Mouse (Mus musculus) neural tube, embryonic 13.5 days (tissue): ENCODE data around the gene Lrrc8b. TPM values are rescaled to one million over a fixed set of nuclear protein-coding genes. Genes with fewer than 3 reads are reported as not detected.
A peak's percentile ranks its signal among the peaks of the same experiment; 100 is the strongest.

Experiments
- ATAC-seq: fragments of 200-750 bp; cut with Nextera tagmentation; 2 replicates; pipeline ENCODE4 v1.8.0; 2017; ENCODE audit warnings: low read depth, mild to moderate bottlenecking, moderate TSS enrichment, moderate library complexity
- H3K27ac ChIP-seq: fragments of 300-500 bp; sonication (generic); replicated peaks from 2 replicates; pipeline ENCODE4 v1.5.1; 2015; ENCODE audit warnings: moderate library complexity, mild to moderate bottlenecking, inconsistent platforms
- H3K27me3 ChIP-seq: fragments of 300-500 bp; sonication (generic); 2 replicates; pipeline ENCODE4 v1.6.1; 2015; ENCODE audit warnings: mild to moderate bottlenecking, inconsistent platforms
- H3K36me3 ChIP-seq: fragments of 300-500 bp; sonication (generic); 2 replicates; pipeline ENCODE4 v1.6.1; 2015; ENCODE audit warnings: mild to moderate bottlenecking, inconsistent platforms
- H3K4me1 ChIP-seq: fragments of 300-500 bp; sonication (generic); replicated peaks from 2 replicates; pipeline ENCODE4 v1.6.1; 2015; ENCODE audit warnings: inconsistent platforms
- H3K4me2 ChIP-seq: fragments of 300-500 bp; sonication (generic); 2 replicates; pipeline ENCODE4 v1.6.1; 2015; ENCODE audit warnings: inconsistent platforms, mild to moderate bottlenecking, moderate library complexity
- H3K4me3 ChIP-seq: fragments of 300-500 bp; sonication (generic); 2 replicates; pipeline ENCODE4 v1.5.1; 2015; ENCODE audit warnings: mild to moderate bottlenecking, inconsistent platforms
- H3K9ac ChIP-seq: fragments of 300-500 bp; sonication (generic); 2 replicates; pipeline ENCODE4 v1.6.1; 2015; ENCODE audit warnings: moderate library complexity, mild to moderate bottlenecking, inconsistent platforms
- H3K9me3 ChIP-seq: fragments of 300-500 bp; sonication (generic); 2 replicates; pipeline ENCODE4 v1.6.1; 2016; ENCODE audit warnings: inconsistent platforms
- WGBS: fragments of 180-500 bp; shearing (Covaris S2); methylation state at CpG from one replicate; pipeline ENCODE4 v1.1.7; 2015; 5-methylcytosine and 5-hydroxymethylcytosine counted together
- polyA plus RNA-seq: library from polyadenylated mRNA; unstranded; fragments of >200 nt; fragmentation: Nextera tagmentation; extraction: Ambion mirVana; gene quantifications from 2 replicates; pipeline ENCODE4 v1.2.1, GENCODE M21; 2015

The Lrrc8b gene
- polyA plus RNA-seq, 1 experiment from 2014 or later, result 13.5 TPM

DNA sequence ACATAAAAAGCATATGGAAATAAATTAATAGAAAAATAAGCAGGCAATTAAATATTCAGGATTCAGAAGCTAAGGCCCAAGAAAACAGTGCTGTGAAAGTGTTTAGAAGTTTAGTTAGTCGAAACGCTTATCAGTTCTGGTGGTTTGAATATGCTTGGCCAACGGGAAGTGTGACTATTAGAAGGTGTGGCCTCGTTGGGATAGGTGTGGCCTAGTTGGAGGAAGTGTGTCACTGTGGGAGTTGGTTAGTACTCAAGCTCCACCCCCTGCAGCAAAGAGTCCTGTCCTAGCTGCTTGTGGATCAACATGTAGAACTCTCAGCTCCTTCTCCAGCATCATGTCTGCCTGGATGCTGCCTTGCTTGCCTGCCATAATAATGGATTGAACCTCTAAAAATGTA, 6.5 kb upstream of the Lrrc8b start:
- ATAC-seq, result no peak
- Histone ChIP-seq H3K27ac (no peak overlapping the region), H3K9me3 (no peaks in the 10 kb centered on the region), H3K9ac (no peak overlapping the region), H3K4me1 (no peaks in the 10 kb centered on the region), H3K4me3 (no peak overlapping the region), H3K4me2 (no peak overlapping the region), H3K27me3 (no peaks in the 10 kb centered on the region), H3K36me3 (no peaks in the 10 kb centered on the region)
- 89% methylated on average over 4 of the region's 4 CpGs for WGBS

DNA sequence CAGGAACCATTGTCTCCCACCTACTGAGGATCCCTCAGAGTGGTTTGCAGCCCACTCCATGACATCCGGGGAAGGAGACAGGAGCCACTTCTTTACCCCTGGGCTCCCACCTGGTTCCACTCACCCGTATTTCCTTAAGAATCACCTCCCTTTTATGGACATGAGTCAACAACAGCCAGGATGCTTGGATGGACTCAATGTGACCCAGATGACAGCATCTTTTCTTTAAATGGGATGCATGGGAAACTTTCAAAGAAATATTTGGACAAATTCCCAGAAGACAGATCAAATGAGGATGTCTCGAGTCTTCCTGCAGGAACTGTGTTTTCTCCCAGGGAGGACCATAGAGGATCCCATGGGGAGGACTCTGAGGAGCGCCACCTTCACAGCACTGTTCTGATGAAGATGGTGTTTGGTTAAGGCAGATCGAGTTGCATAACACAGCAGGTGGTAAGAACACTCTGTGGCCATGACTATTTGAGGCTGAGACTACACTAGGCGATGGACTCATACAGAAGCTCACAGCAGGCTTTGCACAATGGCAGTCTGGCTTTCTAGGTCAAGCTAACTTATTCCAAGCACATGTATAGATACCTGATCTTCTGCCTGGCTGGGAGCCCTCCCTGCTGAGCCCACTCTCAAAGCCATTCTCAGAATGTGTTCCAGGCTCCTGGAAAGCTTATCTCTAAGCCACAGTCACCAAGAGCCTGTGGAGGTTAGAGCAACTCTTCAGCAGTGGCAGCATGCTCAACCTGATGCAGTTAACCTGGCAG, 4.9 kb upstream of the Lrrc8b start:
- Histone ChIP-seq H3K4me1 (peaks cover 8% of the 10 kb centered on the region), H3K27me3 (no peaks in the 10 kb centered on the region), H3K36me3 (no peaks in the 10 kb centered on the region), H3K4me2 (no peak overlapping the region), H3K27ac (no peak overlapping the region), H3K4me3 (no peak overlapping the region), H3K9me3 (no peaks in the 10 kb centered on the region), H3K9ac (no peak overlapping the region)
- no peak for ATAC-seq
- WGBS, result 66% methylated on average over 6 of the region's 6 CpGs

GRCm38 (mm10) chr5:105411294-105411570, 4.3 kb upstream of the Lrrc8b start:
- WGBS, result 46% methylated on average over 4 of the region's 4 CpGs
- H3K9ac ChIP-seq, result no peak overlapping the region
- no peaks in the 10 kb centered on the region for H3K27me3 ChIP-seq
- H3K4me1 ChIP-seq, result peaks cover 8% of the 10 kb centered on the region
- no peaks in the 10 kb centered on the region for H3K9me3 ChIP-seq
- ATAC-seq, result no peak
- no peak overlapping the region for H3K27ac ChIP-seq
- H3K4me2 ChIP-seq, result no peak overlapping the region
- H3K36me3 ChIP-seq, result no peaks in the 10 kb centered on the region
- H3K4me3 ChIP-seq, result no peak overlapping the region

- H3K4me3 ChIP-seq, result no peak overlapping the region
- no peaks in the 10 kb centered on the region for H3K36me3 ChIP-seq
- no peak overlapping the region for H3K4me2 ChIP-seq
- H3K27ac ChIP-seq, result no peak overlapping the region
- no peak overlapping the region for H3K9ac ChIP-seq
- no peaks in the 10 kb centered on the region for H3K27me3 ChIP-seq
- H3K4me1 ChIP-seq, result peaks cover 8% of the 10 kb centered on the region
- WGBS, result 89% methylated on average over 2 of the region's 2 CpGs
- H3K9me3 ChIP-seq, result no peaks in the 10 kb centered on the region
- no peak for ATAC-seq
These were observed 3.8 kb upstream of the Lrrc8b start for GRCm38 (mm10) chr5:105411768-105412167.

GRCm38 (mm10) chr5:105412634-105413033, 2.9 kb upstream of the Lrrc8b start:
- Histone ChIP-seq H3K9me3 (no peaks in the 10 kb centered on the region), H3K36me3 (no peaks in the 10 kb centered on the region), H3K27ac (no peak overlapping the region), H3K4me2 (no peak overlapping the region), H3K4me3 (no peak overlapping the region), H3K4me1 (peaks cover 8% of the 10 kb centered on the region), H3K27me3 (no peaks in the 10 kb centered on the region), H3K9ac (no peak overlapping the region)
- no peak for ATAC-seq
- 85% methylated on average over 3 of the region's 3 CpGs for WGBS

DNA sequence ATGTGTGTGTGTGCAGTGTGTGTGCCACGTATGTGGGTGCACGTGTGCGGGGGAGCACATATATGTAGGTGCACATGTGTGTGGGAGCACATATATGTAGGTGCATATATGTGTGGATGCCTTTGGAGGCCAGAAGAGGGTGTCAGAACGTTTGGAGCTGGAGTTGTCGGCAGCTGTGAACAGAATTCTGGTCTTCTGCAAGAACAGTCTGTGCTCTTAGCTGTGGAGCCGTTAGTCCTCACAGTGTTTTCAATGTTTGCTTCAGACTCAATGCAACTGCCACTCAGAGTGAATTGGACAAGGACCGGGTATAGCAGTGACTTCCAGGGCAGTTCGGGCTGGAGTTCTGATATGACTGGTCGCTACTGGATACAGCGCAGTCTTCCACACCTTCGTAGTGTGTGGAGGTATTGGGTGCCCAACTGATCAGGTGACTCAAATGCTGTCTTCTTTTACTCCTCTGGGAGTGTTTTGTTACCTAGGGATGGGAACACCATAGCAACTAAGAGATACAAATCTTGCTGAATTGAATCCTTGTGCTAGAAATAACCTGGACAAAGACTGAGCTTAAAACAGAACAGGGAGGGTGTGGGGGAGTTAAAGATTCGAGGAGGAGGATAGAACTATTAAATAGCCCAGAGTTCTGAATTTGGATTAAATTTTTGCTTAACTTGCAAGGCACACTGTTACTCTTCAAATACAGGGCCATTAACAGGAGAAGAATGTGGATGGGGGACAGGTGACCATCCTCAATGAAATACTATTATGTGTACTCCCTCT, 1.0 kb upstream of the Lrrc8b start:
- peak; percentile 0; the same call in 1 of the 2 replicates for ATAC-seq
- H3K27ac ChIP-seq, result peak overlapping the region; percentile 94
- H3K4me3 ChIP-seq, result peak overlapping the region; percentile 94
- peaks cover 9% of the 10 kb centered on the region; the same call in 1 of the 2 replicates for H3K9me3 ChIP-seq
- H3K36me3 ChIP-seq, result peaks cover 15% of the 10 kb centered on the region
- H3K4me1 ChIP-seq, result peaks cover 8% of the 10 kb centered on the region
- H3K4me2 ChIP-seq, result peak overlapping the region; percentile 87
- H3K27me3 ChIP-seq, result no peaks in the 10 kb centered on the region
- WGBS, result 83% methylated on average over 12 of the region's 12 CpGs
- H3K9ac ChIP-seq, result peak overlapping the region; percentile 95

DNA sequence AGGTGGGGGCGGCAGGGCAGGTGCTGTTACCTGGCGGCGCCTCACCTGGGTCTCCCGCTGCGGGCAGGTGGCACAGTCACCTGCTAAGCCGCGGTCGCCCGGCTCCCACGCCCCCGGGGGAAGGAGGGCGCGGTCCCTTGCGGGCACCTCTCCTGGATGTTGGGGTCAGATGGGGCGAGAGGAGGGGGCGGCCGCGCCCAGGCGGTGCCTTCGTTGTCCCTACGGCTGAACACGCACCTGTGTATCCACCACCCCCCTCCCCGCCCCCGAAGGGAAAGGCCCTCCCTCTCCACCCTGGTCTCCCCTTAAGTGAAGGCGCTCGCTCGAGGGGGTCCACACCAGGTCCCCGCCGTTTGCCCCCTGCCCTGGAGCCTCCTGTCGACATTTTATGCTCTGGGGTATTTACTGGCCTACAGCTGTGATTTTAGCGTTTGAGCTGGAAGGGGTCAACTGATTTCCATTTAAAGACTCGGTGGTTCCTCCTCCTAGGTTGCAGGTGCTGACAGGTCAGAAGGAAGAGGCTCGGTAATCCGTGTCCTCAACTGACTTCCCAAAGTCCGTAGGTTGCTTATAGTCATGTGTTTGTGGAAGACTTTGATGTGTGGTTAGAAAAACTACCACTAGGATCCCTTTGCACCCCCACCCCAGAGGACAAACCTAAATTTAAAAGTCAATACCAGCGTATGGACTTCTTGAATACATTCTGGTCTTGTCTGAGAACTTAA, 538 bp downstream of the Lrrc8b start:
- Histone ChIP-seq H3K4me1 (peaks cover 8% of the 10 kb centered on the region), H3K4me2 (peak overlapping the region; percentile 87), H3K9ac (peak overlapping the region; percentile 95), H3K36me3 (peaks cover 15% of the 10 kb centered on the region), H3K27me3 (no peaks in the 10 kb centered on the region), H3K4me3 (peak overlapping the region; percentile 94), H3K9me3 (peaks cover 9% of the 10 kb centered on the region; the same call in 1 of the 2 replicates), H3K27ac (peak overlapping the region; percentile 94)
- ATAC-seq, result peak; percentile 73
- 4% methylated on average over 26 of the region's 36 CpGs for WGBS

GRCm38 (mm10) chr5:105417217-105417616, 1.6 kb downstream of the Lrrc8b start:
- Histone ChIP-seq H3K4me3 (no peak overlapping the region), H3K27me3 (no peaks in the 10 kb centered on the region), H3K4me2 (0 out of 2 replicates have a peak overlapping the region, but pooled peaks have one; percentile 87), H3K4me1 (peaks cover 8% of the 10 kb centered on the region), H3K36me3 (peaks cover 15% of the 10 kb centered on the region), H3K9ac (no peak overlapping the region), H3K9me3 (peaks cover 9% of the 10 kb centered on the region; the same call in 1 of the 2 replicates), H3K27ac (no peak overlapping the region)
- WGBS, result 79% methylated on average over 8 of the region's 8 CpGs
- ATAC-seq, result no peak

- H3K27me3 ChIP-seq, result no peaks in the 10 kb centered on the region
- peaks cover 9% of the 10 kb centered on the region; the same call in 1 of the 2 replicates for H3K9me3 ChIP-seq
- ATAC-seq, result no peak
- peaks cover 15% of the 10 kb centered on the region for H3K36me3 ChIP-seq
- 92% methylated on average over 7 of the region's 7 CpGs for WGBS
- no peak overlapping the region for H3K4me3 ChIP-seq
- no peak overlapping the region for H3K27ac ChIP-seq
- no peak overlapping the region for H3K9ac ChIP-seq
- H3K4me1 ChIP-seq, result peaks cover 8% of the 10 kb centered on the region
- no peak overlapping the region for H3K4me2 ChIP-seq
These were observed 2.8 kb downstream of the Lrrc8b start for GRCm38 (mm10) chr5:105418364-105418763.

DNA sequence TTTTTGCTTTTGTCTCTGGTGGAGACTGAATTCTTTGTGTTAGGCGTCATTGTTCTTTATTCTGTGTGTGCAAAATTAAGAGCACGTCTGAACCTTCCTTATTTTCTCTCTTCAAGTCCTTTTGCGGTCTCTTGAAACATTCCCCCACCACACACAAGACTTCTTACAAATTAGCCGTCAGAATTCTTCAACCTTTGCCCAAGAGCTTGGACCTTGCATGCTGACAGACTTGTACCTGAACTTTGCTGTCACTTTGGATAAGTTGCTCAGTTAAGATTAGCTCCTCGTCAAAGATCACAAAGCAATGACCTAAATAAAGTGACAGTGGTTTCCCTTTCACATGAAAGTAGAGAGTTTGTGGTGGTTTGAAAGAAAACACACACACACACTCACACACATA, 3.3 kb downstream of the Lrrc8b start:
- H3K36me3 ChIP-seq, result peaks cover 15% of the 10 kb centered on the region
- no peak overlapping the region for H3K27ac ChIP-seq
- H3K9me3 ChIP-seq, result peaks cover 9% of the 10 kb centered on the region; the same call in 1 of the 2 replicates
- no peaks in the 10 kb centered on the region for H3K27me3 ChIP-seq
- H3K4me1 ChIP-seq, result peaks cover 8% of the 10 kb centered on the region
- no peak overlapping the region for H3K9ac ChIP-seq
- WGBS, result 87% methylated on average over 5 of the region's 5 CpGs
- no peak overlapping the region for H3K4me2 ChIP-seq
- no peak for ATAC-seq
- H3K4me3 ChIP-seq, result no peak overlapping the region

GRCm38 (mm10) chr5:105425587-105425986, 10.0 kb downstream of the Lrrc8b start:
- Histone ChIP-seq H3K9ac (no peak overlapping the region), H3K27me3 (no peaks in the 10 kb centered on the region), H3K36me3 (peaks cover 16% of the 10 kb centered on the region), H3K4me3 (no peak overlapping the region), H3K9me3 (peaks cover 7% of the 10 kb centered on the region), H3K4me2 (no peak overlapping the region), H3K27ac (no peak overlapping the region), H3K4me1 (peaks cover 17% of the 10 kb centered on the region)
- ATAC-seq, result no peak
- 88% methylated on average over 2 of the region's 2 CpGs for WGBS

DNA sequence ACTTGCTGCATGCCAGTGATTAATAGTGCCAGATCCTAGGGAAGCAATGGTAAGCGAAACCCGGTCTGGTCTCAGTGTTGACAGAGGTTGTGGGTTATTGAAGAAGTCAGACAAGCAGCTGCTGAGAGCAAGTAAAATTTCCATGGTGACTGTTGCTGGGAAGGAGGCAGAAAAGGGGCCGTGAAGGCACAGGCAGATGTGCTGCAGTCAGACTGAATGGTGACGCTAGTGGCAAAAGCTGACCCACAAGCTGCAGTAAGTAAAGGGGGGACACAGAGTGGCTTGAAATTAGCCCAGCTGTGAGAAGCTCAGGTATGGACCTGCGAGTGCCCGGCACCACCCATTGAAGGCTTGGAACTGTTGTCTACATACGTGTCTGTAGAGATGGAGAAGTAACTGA, 11.8 kb downstream of the Lrrc8b start:
- Histone ChIP-seq H3K9me3 (peaks cover 7% of the 10 kb centered on the region), H3K9ac (no peak overlapping the region), H3K4me3 (no peak overlapping the region), H3K4me2 (no peak overlapping the region), H3K27me3 (no peaks in the 10 kb centered on the region), H3K4me1 (peaks cover 17% of the 10 kb centered on the region), H3K27ac (no peak overlapping the region), H3K36me3 (peaks cover 21% of the 10 kb centered on the region)
- no peak for ATAC-seq
- WGBS, result 64% methylated on average over 7 of the region's 7 CpGs
